Mouse (Mus musculus) spleen, adult 18-20 months (tissue): ENCODE data around the gene Hsdl1.
A peak's percentile ranks its signal among the peaks of the same experiment; 100 is the strongest.

Experiments used
- DNase-seq, 2 experiments: peaks; one replicate each; pipeline ENCODE4 v3.0.0; 2022; ENCODE audit warnings: mixed read lengths in 2 of 2

The Hsdl1 gene

GRCm38 (mm10) chr8:119579096-119579495, 4.1 kb upstream of the Hsdl1 start:
- no peak for DNase-seq

DNA sequence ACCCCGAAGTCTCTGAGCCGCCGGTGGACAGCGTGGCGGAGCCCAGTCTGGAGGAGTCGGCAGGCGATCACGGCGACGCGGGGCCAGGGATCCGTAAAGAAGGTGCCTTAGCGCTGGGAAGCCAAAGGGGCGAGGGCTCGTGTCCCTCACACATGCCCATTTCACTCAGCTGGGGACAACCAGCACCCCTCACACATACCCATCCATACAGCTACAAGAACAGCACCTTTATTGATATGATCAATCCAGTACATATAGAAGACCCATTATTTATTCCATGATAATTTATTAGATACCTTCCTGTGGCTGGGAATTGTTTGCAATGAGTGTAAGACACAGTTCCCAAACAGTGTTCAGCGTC, 363 bp upstream of the Hsdl1 start:
- DNase-seq, result no peak

- DNase-seq, result no peak
Measured at GRCm38 (mm10) chr8:119572411-119572810, 2.6 kb downstream of the Hsdl1 start.

- DNase-seq, result no peak
Measured at GRCm38 (mm10) chr8:119571135-119571534, 3.8 kb downstream of the Hsdl1 start.

GRCm38 (mm10) chr8:119569881-119570280, 5.1 kb downstream of the Hsdl1 start:
- DNase-seq, result no peak

- no peak for DNase-seq
Measured at GRCm38 (mm10) chr8:119568951-119569350, 6.0 kb downstream of the Hsdl1 start.

DNA sequence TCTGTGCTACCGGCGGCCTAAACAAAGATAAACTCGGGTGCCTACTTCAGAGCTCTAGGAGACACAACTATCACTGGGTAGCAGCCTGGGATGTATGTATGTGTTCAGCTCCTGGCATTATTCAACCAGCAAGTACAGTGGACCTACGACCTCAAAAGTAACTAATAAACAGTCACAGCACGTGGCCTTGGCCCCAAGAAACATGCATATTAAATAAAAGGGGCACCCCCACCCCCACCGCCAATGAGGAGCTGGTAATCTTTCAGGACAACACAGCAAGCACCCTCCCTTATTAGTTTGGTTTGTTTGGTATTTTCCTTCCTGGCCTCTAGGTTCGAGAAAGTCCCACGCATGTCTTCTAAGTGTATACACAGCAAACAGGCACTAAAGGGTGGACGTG, 6.7 kb downstream of the Hsdl1 start:
- DNase-seq, result no peak

GRCm38 (mm10) chr8:119566367-119566766, 8.6 kb downstream of the Hsdl1 start:
- DNase-seq, result no peak

DNA sequence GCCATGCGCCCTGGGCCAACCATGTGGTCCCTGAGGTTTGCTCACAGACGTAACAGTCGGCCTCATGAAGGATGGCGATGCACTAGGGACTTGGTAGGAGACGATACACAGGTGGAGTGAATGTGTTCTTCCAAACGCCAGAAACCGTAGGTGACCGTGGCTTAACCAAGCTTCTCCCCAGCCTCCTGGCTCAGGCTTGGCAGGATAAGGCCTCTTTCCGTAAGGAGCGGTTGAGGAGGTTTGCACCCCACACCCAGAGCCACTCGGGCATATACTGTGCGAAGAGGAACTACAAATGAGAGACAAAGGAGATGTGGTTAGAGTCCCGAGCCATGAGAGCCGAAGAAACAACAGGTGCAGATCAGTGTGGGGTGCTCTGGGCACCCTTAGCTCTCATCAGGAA, 11.1 kb downstream of the Hsdl1 start:
- peak; percentile 25 to 27 for DNase-seq

DNA sequence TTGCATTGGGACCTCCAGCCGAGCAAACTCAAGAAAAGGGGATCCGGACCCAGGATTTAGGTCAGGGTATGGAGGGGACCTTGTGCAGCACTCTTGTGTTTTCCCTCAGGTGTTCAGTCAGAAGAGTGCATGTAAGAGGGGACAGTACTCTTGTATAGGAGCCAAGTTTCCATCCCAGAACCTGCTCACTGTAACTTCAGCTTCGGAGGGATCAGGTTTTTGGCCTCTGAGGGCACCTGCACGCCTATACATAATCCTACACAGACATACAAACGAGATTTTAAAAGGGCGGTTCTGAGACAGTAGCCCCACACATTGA, 15.6 kb downstream of the Hsdl1 start:
- DNase-seq, result no peak

DNA sequence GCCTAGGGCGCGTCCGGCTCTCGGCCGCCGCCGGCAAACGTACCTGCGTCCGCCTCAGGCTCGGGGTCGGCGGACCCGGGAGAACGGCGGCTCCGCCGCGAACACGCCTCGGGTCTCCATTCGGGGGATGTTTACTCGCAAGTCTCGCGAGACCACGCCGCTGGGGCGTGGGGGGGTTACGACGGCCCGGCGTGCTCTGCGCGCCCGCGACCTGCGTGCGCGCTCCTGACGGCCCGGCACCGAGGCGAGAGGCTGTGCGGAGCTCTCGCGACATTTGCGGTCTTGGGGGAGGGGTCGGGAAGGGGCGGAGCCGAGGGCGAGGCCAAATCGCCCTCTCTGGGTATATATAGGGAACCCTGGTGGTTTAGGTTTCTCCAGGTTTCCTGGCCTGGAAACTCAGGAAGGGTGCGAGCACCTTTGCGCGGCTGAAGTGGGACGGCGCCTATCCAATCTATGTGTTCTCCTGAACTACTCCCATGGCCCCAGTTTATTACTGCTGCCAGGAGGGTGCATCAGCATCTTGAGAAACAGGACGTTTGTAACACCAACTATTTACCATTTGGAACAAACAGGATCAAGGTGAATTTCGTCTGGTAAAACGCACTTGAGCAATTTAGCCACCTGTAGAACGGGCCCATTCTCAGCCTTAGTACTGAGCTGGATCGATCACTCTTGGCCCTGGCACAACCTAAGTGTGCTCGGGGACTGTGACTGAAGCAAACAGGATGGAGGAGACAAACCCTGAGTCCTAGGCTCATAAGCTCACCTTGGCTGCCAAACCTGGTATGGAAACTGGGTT, 16.2 kb downstream of the Hsdl1 start, which contains the start of gene Mbtps1:
Gene Mbtps1 (minus strand): TSS at position 133 of the 799 bp plus-strand sequence.
- peak; percentile 98 for DNase-seq

GRCm38 (mm10) chr8:119557821-119558602, 17.0 kb downstream of the Hsdl1 start:
- no peak for DNase-seq

DNA sequence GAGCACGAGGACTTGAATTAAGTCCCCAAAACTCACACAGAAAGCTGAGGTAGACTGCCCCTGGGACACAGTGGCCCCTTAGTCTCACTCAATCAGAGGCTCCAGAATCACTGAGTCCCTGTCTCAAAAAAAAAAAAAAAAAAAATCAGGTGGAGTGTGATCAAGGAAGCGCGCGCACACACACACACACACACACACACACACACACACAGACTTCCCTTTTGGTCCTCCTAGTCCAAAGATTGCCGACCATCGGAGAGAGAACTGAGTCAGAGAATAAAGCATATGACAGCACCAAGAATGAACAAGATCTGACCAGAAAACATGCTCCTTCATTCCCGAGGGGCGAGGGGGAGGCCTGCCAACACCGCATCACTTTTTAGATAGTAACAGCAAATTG, 17.9 kb downstream of the Hsdl1 start:
- no peak for DNase-seq

DNA sequence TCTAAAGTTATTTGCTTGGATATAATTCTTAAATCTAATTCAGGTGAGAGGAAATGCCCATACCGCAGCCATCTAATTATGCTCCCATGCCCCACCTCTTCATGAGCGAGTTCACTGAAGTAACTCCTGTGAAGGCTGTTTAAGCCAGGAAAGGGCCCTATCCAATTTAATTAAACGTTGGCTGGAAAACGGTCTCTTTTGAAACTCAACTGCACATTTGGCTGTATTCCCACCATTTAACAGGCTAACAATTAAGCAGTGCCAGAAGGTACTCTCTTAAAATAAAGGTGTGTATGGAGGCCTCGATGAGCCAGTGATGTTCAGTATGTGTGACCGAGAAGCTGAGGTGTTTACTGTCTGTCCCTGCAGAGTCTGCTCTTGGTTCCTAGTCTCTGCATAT, 19.1 kb downstream of the Hsdl1 start:
- no peak for DNase-seq

DNA sequence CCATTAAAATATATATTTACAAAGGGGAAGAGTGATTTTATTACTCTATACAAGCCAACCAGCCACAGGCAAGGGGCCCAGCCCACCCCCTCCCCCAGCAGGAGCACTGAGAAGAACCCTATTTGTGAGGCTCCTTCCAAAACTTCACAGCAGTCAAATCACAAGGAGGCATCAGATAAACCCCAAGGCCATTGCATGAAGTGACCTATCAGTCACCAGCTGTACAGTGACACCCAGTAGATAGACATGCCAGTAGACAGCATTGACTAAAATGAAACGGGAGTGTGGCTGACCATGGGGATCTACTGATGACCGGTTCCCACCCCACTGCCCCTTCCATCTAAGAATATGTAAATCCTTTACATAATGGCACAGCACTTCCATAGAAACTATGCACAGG, 22.0 kb downstream of the Hsdl1 start:
- no peak for DNase-seq

GRCm38 (mm10) chr8:119548560-119549113, 26.3 kb downstream of the Hsdl1 start:
- DNase-seq, result no peak

DNA sequence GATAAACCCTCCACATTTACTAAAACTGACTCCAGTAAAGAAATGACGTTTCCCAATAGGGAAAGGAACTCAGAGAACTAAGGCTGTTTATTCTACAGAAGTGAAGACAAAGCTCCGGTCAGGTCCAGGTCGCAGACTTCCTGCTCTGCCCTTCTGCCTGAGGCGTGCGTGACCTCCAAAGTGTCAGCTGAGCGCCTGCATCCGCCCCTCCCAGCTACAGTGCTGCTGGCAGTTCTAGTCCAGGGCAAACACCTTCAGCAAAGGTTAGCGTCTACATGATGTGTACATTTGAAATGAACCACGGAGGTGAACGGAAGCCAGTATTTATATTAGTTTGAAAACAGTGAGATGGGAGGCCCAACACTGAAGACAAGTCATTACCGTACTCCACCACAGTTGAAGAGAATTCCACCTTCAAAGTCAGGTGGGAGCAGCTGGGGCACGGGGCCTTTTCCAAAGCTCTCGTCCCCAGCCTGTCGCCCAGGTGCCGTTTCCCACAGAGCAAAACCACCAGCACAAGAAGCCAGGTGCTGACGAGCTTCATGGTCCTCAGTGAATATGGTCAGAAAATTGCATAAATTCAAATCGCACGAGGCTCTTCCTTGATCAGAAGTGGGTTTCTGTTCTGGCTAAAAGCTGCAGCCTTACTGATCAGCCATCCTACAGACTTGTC, 27.8 kb downstream of the Hsdl1 start:
- no peak for DNase-seq

DNA sequence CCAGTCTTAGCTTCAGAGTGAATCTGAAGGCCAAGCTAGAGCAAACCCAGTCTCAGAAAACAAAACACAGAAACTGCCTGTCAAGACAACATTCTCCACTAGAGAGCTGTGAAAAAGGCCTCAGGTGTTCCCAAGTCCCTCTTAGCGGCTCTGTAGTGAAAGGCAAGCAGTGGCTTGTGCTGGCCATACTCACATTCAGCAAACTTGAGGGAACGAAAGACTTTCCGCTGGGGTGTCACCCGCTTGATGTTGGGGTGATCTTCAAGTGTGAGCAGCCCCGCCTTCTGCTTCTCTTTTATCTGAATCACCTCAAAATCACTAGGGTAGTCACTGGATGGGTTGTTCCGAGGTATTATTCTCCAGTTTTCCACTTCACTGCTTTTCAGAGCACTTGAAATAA, 29.2 kb downstream of the Hsdl1 start:
- DNase-seq, result no peak

DNA sequence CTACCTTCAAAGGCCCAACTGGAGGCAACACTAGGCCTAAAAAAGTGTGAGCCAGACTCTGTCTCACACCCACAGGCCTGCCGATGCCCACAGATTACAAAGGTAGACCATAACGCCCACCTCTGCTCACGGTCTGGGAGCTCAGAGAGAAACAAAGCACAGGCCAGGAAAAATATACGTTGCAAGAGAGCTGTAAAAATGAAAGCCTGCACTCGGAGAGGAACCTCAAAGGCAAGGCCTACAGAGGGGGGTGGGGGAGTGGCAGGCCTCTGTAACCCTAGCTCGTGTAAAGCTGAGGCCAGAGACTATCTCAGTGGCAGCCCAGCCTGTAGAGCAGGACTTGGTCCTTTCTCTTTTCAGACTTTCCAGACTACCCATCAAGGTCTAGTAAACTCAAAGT, 29.8 kb downstream of the Hsdl1 start:
- no peak for DNase-seq

GRCm38 (mm10) chr8:119544606-119545005, 30.4 kb downstream of the Hsdl1 start:
- no peak for DNase-seq

- no peak for DNase-seq
Measured at GRCm38 (mm10) chr8:119531973-119532372, 43.0 kb downstream of the Hsdl1 start.

- no peak for DNase-seq
Measured at GRCm38 (mm10) chr8:119531397-119531796, 43.6 kb downstream of the Hsdl1 start.

DNA sequence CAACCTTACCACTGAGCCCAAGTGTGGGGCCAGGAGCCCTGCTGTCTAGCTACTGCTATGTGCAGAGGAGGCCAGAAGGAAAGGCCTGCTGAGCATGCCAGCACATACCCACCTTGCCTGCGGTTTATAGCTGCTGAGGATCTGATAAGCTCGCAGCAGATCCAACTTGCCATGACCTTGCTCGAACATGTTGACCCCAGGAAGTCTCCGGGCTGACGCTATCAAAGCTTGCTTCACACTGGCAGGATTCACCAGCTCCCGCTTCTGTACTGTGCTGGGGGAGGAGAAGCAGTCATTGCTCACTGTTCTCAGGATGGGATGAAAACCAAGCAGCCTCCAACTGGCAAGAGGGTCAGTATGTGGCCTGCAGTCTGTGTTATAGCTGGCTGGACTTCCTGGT, 44.0 kb downstream of the Hsdl1 start:
- no peak for DNase-seq

GRCm38 (mm10) chr8:119528762-119529161, 46.2 kb downstream of the Hsdl1 start:
- DNase-seq, result no peak
